Mouse (Mus musculus) megakaryocyte-erythroid progenitor cell, adult 5-6 weeks (primary cell): ENCODE data around the gene Cdk1. TPM values are rescaled to one million over a fixed set of nuclear protein-coding genes. Genes with fewer than 3 reads are reported as not detected.

Experiments used
- ATAC-seq: replicated peaks from 2 replicates; pipeline ENCODE4 v1.8.0; 2016; ENCODE audit warnings: mild to moderate bottlenecking, inconsistent platforms; ENCODE audit not compliant: severe bottlenecking, poor library complexity, low FRiP score, low TSS enrichment
- total RNA-seq, 2 experiments: library from RNA; stranded (forward) in 1 of 2; stranded (reverse) in 1 of 2; fragments of 200-1000, 215-1000 nt in 1 of 2; fragments of >200 nt in 1 of 2; fragmentation: Nextera tagmentation in 1 of 2; gene quantifications; 2 replicates each; pipeline ENCODE4 v1.2.3; 2014 to 2017

Cdk1 gene
- total RNA-seq (2014; fragmentation: Nextera tagmentation) (106 and 129 TPM in 2 replicates), total RNA-seq (2017) (179 and 199 TPM in 2 replicates)

- peak; percentile 98 for ATAC-seq
Observed at GRCm38 (mm10) chr10:69352212-69353085, at the start of gene Cdk1. Cdk1 (minus strand) TSS chr10:69352938.

GRCm38 (mm10) chr10:69399814-69400385, 47.2 kb upstream of the Cdk1 start:
- no peak for ATAC-seq

- ATAC-seq: no peak
Observed at GRCm38 (mm10) chr10:69398763-69399590, 46.2 kb upstream of the Cdk1 start, which contains the start of gene Ank3. Ank3 (plus strand) TSS chr10:69398773.

DNA sequence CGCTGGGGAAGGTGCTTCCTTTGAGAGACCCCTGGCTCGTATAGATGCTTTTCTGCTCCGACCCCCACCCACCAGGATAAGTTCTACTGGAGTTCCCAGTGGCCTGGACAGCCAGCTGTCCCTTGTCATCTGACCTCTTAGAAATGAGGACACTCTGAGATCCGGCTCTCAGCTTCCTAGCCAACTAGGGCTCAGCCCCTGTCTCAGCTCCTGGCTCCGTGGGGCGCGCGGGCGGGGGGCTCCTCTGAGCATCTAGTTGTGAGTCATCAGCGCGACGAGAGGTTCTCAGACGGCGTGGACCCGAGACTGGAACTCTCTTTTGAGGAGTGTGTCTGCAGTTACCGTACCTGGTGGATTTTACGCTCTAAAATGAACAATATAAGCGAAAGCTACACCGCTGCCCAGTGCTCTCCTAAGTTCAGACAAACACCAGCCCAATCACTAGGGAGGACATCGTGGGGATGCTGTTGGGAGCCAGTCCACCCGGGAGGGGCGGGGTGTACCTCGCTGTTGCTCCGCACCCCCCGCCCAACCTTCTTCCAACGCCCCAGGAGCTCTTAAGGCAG, 45.5 kb upstream of the Cdk1 start:
- ATAC-seq: no peak

- ATAC-seq: no peak
Observed at GRCm38 (mm10) chr10:69389511-69389910, 36.8 kb upstream of the Cdk1 start.

DNA sequence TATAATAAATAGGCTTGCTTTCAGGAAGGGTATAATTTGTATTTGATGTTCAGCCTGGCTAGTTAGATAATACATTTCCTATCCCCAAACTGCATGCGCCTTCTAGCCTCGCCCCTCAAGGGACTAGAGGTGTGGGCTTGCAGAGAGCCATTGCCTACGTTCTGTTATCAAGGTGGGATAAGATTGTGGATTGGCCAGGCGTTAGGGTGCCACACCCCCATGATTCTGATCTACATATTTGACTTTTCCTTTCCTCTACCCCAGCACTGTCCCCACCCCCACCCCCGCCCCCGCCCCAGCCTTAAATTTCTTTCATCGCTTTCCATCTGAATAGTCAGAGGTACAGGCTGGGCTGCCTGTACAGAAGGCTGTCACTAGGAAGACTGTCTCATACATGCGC, 34.0 kb upstream of the Cdk1 start:
- ATAC-seq: no peak

DNA sequence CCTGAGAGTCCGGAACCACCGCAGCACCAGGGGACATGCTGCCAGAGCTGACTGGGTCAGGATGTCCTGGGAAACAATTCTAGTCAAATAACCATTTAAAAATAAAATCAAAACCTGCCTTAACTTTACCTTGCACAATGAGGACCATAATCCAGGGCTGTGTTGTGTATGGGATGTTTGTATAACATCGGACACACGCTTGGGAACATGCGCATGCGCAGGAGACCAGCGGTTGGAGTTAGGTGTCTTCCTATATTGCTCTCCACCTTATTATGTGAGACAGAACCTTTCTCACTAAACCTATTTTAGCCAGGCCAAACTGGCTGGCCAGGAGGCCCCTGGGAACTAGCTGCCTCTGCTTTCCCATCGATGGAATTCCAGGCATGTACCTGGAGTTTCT, 32.4 kb upstream of the Cdk1 start:
- ATAC-seq: no peak

- no peak for ATAC-seq
Observed at GRCm38 (mm10) chr10:69384640-69385039, 31.9 kb upstream of the Cdk1 start.

DNA sequence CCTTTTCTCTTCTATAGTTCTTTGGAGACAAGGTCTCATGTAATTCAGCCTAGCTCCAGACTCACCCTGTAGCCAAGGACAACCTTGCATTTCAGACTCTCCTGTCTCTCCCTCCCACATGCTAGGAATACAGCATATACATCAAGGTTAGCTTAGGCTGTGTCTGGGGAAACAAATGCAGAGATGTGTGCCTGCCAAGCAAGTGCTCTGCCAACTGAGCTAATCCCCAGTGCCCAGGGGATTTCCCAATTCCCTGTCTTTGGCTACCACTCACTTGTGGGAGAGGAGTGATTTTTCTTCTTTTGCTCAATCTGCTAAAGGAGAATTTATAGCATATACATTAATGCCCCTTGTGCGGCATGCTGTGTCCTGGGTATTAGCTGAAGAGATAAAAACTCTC, 30.4 kb upstream of the Cdk1 start:
- no peak for ATAC-seq

DNA sequence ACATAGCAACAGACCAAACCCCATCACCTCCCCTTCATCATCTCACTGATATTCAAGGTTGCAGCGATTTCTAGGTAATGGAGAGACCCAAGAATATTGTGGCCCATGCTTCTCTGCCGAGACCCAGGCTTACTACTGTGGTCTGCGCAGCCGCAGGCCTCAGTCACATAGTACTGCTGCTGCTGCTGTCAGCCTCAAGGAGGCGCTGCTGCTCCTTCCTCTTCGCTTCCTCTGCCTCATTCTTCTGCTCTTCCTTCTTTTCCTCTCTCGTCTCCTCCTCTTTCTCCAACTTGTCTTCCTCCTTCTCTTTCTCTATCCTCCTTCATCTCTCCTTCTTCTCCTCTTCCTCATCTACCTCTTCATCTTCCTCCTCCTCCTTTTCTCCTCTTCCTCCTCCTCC, 22.4 kb upstream of the Cdk1 start:
- no peak for ATAC-seq

DNA sequence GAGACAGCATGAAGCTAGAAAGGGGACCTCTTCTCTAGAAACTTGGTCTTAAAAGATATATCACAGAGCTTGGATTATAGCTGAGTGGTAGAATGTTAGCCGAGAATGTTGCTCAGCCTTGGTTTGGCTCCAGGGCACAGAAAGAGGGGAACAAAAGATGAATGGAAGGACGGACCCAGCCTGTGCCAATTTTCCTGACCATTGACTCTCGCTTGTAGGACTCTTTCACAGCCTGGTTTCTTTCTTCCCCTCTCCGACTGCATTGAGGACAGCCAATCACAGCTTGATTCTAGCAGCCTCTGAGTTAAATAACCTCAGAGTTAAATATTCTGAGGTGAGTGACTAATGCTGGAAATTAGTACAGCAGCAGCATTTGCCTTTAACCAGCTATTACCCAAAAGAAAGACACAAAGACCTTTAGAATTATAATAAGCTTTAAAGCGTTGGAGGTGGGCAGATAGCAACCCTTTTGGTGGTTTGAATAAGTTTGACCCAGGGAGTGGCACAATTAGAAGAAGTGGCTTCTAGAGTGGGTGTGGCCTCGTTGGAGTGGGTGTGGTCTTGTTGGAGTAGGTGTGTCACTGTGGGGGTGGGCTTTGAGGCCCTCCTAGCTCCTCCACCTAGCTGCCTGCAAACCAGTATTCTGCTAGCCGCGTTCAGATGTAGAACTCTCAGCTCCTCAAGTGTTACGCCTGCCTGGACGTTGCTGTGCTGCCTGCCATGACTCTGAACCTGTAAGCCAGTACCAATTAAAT, 21.2 kb upstream of the Cdk1 start:
- no peak for ATAC-seq

DNA sequence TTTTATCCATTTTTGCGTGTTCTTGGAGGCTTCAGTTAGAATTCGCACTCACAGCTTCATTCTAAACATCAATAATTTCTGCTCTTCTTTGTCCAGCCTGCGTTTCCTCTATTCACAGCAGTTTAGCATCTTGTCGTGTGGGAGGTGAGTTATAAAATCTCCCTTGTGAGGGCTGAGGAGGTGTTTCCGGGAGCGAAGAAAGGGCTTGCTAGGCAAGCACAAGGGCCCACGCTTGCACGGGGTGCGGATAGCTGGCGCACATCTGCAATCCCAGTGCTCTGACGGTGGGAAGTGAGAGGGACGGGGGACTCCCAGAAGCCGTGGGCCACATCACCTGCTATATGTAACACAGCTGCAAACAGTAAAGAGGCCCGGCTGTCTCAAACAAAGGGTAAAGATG, 19.3 kb upstream of the Cdk1 start:
- ATAC-seq: no peak

GRCm38 (mm10) chr10:69371441-69371840, 18.7 kb upstream of the Cdk1 start:
- peak; percentile 77 for ATAC-seq

DNA sequence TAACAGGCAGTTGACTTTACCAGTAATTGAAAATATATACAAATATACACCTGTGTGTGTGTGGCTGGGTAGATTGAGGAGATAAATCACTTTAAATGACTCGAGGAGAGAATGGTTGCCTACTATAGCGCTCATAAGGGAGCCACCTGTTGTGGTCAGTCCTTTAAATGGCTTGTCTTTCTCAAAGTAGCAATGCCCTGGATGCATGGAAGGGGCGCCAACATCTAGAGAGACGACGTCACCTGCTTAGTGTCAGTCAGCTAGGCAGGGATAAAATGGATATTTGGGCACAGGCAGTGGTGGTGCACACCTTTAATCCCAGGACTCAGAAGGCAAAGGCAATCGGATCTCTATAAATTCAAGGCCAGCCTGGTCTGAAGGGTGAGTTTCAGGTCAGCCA, 16.6 kb upstream of the Cdk1 start:
- ATAC-seq: no peak

DNA sequence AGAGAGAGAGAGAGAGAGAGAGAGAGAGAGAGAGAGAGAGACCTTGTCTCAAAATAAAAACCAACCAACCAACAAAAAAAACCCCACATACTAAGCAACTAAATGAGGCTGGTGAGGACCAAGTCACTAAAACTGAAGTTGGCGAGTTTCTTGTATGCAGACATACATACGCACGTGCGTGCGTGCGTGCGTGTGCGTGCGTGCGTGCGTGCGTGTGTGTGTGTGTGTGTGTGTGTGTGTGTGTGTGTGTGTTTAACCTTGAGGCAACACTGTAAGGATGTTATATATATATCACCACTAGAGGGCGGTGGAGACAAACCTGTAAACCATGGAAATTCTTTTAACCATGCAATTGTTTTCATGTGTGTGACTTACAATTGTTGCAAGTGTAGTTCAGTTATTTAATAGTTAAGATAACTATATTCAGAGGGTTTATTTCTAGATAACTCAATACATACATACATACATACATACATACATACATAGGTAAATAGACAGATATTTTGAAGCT, 14.2 kb upstream of the Cdk1 start:
- ATAC-seq: no peak

GRCm38 (mm10) chr10:69366208-69366607, 13.5 kb upstream of the Cdk1 start:
- ATAC-seq: no peak

- ATAC-seq: no peak
Observed at GRCm38 (mm10) chr10:69359666-69360065, 6.9 kb upstream of the Cdk1 start.

DNA sequence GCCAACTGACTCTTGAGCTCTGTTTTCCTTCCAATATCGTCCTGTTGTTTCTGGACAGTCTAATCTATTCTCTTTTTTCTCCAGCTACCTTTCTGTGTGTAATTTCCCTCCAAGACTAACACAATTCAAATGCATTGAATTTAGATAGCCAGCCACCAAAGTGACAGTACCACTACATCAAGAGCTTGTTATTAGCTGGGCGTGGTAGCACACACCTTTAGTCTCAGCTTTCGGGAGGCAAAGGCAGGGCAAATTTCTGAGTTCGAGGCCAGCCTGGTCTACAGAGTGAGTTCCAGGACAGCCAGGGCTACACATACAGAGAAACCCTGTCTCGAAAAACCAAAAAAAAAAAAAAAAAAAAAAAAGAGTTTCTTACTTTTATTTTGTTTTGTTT, 345 bp upstream of the Cdk1 start:
- ATAC-seq: peak; percentile 43; the same call in 1 of the 2 replicates

DNA sequence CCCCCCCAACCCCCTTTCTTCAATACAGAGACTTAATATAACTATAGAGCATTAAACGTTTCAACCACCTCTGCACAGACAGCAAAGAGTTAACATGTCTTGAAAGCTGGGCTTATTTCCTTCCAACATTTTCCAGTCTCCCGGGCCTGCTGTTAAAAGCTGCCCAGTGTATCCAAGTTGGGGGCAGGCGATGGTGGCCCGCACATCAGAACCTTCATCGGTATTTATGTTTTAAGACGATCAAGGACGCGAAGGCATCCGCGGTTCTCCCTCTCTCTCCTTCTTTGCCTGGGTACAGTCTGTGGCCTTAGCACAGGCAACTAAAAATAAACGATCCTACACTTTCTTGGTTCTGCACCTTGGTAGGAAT, 911 bp downstream of the Cdk1 start:
- ATAC-seq: no peak
